Mouse (Mus musculus): ENCODE measurements around the gene Nolc1. TPM values are rescaled to one million over a fixed set of nuclear protein-coding genes. Genes with fewer than 3 reads are reported as not detected.
"Not testable (repeated sequence)": the region's sequence is repeated elsewhere in the genome, so short reads cannot be mapped to it uniquely, and the experiment has no call there.

The Nolc1 gene
- polyA plus RNA-seq, 1 experiment from 2014 or later: 37.0 TPM

DNA sequence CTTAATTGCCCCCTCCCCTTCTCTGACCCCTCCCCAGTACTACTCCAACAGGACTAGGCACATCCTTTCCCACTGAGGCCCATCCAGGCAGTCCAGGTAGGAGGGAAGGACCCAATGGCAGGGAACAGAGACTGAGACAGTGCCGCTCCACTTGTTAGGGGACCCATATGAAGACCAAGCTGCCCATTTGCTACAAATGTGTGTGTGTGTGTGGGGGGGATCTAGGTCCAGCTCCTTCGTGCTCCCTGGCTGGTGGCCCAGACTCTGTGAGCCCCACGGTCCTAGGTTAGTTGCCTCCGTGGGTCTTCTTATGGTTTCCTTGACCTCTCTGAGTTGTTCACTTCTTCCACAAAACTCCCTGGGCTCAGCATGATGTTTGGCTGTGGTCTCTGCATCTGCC is 50.6 kb downstream of the Nolc1 start:
- Histone ChIP-seq H3K4me1 (replicated peaks) (no peaks in the 10 kb centered on the region), H3K4me3 (no peak overlapping the region), H3K36me3 (no peaks in the 10 kb centered on the region), H3K4me2 (no peak overlapping the region), H3K27ac (no peak overlapping the region), H3K9ac (no peak overlapping the region), H3K27me3 (peaks cover 21% of the 10 kb centered on the region), H3K9me3 (replicated peaks) (no peaks in the 10 kb centered on the region)
- ATAC-seq (replicated peaks; ENCODE audit: insufficient number of reproducible peaks, insufficient read depth, low FRiP score, low read depth): no peak
- WGBS: 81% methylated on average over 4 of the region's 4 CpGs

DNA sequence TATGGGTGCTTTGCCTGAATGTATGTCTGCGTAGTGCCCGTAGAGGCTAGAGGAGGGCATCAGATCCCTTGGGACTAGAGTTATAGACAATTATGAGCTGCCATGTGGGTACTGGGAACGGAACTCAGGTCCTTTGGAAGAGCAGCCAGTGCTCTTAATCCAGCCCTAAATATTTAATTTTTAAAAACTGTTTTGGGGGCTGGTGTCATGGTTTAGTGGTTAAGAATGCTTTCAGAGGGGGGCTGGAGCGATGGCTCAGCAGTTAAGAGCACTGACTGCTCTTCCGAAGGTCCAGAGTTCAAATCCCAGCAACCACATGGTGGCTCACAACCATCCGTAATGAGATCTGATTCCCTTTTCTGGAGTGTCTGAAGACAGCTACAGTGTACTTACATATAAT is 54.1 kb downstream of the Nolc1 start:
- H3K9ac ChIP-seq; ATAC-seq (replicated peaks; ENCODE audit: insufficient number of reproducible peaks, insufficient read depth, low FRiP score, low read depth); H3K9me3 ChIP-seq (replicated peaks); H3K27ac ChIP-seq; H3K4me3 ChIP-seq; H3K4me2 ChIP-seq; H3K36me3 ChIP-seq; H3K4me1 ChIP-seq (replicated peaks): not testable (repeated sequence)
- peaks cover 52% of the 10 kb centered on the region for H3K27me3 ChIP-seq
- WGBS: 73% methylated on average over 6 of the region's 6 CpGs

DNA sequence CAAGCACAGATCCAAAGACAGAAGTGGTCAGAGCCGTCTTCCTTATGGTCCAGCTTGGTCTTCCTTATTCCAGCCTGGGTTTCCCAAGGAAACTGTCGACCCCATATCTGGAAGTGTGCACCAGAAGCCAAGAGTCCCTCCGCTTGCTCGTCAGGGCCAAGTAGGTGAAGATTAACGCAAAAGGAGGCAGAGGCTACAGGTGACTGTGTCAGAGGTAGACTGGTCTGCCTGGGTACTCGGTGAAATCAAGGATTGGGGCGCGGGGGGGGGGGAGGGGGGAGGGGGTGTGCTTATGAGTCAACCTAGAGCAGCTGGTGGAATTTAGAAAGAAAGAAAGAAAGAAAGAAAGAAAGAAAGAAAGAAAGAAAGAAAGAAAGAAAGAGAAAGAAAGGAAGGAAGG is 55.6 kb downstream of the Nolc1 start:
- peak overlapping the region; percentile 61 for H3K4me2 ChIP-seq
- H3K27me3 ChIP-seq: peaks cover 63% of the 10 kb centered on the region
- H3K27ac ChIP-seq: no peak overlapping the region
- 15% methylated on average over 6 of the region's 8 CpGs for WGBS
- peaks cover 17% of the 10 kb centered on the region for H3K4me1 ChIP-seq (replicated peaks)
- H3K36me3 ChIP-seq: no peaks in the 10 kb centered on the region
- no peak for ATAC-seq (replicated peaks; ENCODE audit: insufficient number of reproducible peaks, insufficient read depth, low FRiP score, low read depth)
- no peaks in the 10 kb centered on the region for H3K9me3 ChIP-seq (replicated peaks)
- peak overlapping the region; percentile 9; the same call in 1 of the 2 replicates for H3K9ac ChIP-seq
- peak overlapping the region; percentile 37 for H3K4me3 ChIP-seq

DNA sequence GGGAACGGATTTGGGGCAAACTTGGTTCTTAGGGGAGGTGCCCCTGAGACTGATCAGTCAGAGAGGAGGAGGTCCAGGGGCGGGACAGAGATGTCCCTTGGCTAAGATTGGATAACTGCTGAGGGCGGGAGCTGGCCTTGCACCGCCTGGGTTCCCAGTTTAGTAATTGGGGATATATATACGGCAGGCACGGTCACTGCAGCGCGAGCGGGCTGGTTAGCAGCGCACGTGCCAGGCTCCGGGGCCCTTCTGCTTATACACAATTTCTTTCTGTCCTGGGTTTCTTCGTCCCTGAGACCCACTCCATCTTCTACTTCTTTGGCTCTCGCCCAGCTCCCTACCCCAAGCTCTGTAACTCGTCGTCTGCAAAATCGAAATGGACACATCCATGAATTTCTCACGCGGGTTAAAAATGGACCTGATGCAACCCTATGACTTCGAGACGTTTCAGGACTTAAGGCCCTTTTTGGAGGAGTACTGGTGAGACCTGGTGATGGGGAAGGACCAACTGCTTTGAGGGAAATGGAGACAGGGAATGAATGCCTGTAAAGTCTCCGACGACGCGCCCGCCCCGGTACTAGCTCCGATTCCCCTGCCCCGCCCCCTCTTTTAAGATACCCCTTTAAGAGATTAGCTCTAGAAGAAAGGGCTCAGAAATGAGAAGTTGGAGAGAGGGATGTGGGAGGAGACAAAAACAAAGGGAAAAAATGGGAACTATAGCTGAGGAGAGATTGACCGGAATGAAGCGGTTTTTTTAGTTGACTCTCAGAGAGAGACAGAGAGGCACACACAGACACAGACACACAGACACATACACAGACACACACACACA is 56.2 kb downstream of the Nolc1 start, which contains the start of gene Elovl3:
TSS of gene Elovl3 (plus strand) at position 204 of the 832 bp plus-strand sequence.
- peak within 1 kb of the TSS; percentile 9; the same call in 1 of the 2 replicates for H3K9ac ChIP-seq
- peak within 1 kb of the TSS; percentile 37 for H3K4me3 ChIP-seq
- peak within 1 kb of the TSS; percentile 61 for H3K4me2 ChIP-seq
- 3% methylated on average over 31 of the region's 31 CpGs for WGBS
- peak; percentile 63; the same call in 1 of the 2 replicates for ATAC-seq (replicated peaks; ENCODE audit: insufficient number of reproducible peaks, insufficient read depth, low FRiP score, low read depth)
- H3K9me3 ChIP-seq (replicated peaks): no peaks in the 10 kb centered on the region
- H3K27ac ChIP-seq: no peak within 1 kb of the TSS
- H3K27me3 ChIP-seq: peaks cover 66% of the 10 kb centered on the region
- no peaks in the 10 kb centered on the region for H3K36me3 ChIP-seq
- peaks cover 24% of the 10 kb centered on the region for H3K4me1 ChIP-seq (replicated peaks)

DNA sequence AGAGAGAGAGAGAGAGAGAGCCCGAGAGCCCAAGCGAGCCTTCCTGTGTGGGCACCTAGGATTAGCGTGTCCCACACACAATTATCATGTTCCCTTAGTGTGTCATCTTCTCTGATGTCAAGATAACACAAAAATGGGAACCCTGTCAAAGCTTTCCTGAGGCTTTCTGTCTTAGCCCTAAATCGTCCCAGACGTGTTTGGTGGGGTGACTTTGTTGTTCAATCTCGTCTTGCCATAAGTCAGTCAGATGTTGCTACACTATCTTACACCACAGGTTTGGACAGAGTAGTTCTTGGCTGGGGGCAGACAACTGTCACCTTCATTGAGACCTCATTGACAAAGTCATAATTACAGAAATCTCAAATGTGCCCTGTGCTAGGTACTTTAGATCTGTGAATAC is 56.9 kb downstream of the Nolc1 start:
- H3K4me3 ChIP-seq: no peak overlapping the region
- peaks cover 72% of the 10 kb centered on the region for H3K27me3 ChIP-seq
- H3K4me2 ChIP-seq: no peak overlapping the region; the same call in 1 of the 2 replicates
- no peaks in the 10 kb centered on the region for H3K9me3 ChIP-seq (replicated peaks)
- H3K36me3 ChIP-seq: no peaks in the 10 kb centered on the region
- no peak overlapping the region for H3K9ac ChIP-seq
- peaks cover 28% of the 10 kb centered on the region for H3K4me1 ChIP-seq (replicated peaks)
- H3K27ac ChIP-seq: no peak overlapping the region
- 42% methylated on average over 6 of the region's 6 CpGs for WGBS
- no peak for ATAC-seq (replicated peaks; ENCODE audit: insufficient number of reproducible peaks, insufficient read depth, low FRiP score, low read depth)

Other genes starting within 250 kb of the Nolc1 start
- 12.2 and 15.3 TPM in 2 replicates for gene Armh3, start 77.4 kb upstream of the Nolc1 start, polyA plus RNA-seq (2015; fragmentation: Nextera tagmentation; extraction: Ambion mirVana)
- 6.5 and 7.5 TPM in 2 replicates for gene Hps6, start 72.4 kb upstream of the Nolc1 start, polyA plus RNA-seq (2015; fragmentation: Nextera tagmentation; extraction: Ambion mirVana)
- 17.7 and 25.8 TPM in 2 replicates for gene Pprc1, start 31.0 kb upstream of the Nolc1 start, polyA plus RNA-seq (2015; fragmentation: Nextera tagmentation; extraction: Ambion mirVana)
- 64.5 and 78.7 TPM in 2 replicates for gene Ldb1, start 30.6 kb upstream of the Nolc1 start, polyA plus RNA-seq (2015; fragmentation: Nextera tagmentation; extraction: Ambion mirVana)
- not detected in 2 replicates for gene Elovl3, start 56.0 kb downstream of the Nolc1 start, polyA plus RNA-seq (2015; fragmentation: Nextera tagmentation; extraction: Ambion mirVana)
- 0.39 and 0.48 TPM in 2 replicates for gene Pitx3, start 72.5 kb downstream of the Nolc1 start, polyA plus RNA-seq (2015; fragmentation: Nextera tagmentation; extraction: Ambion mirVana)
- gene Gbf1, start 76.6 kb downstream of the Nolc1 start, polyA plus RNA-seq (2015; fragmentation: Nextera tagmentation; extraction: Ambion mirVana): 41.2 and 48.2 TPM in 2 replicates
- 7.7 and 13.5 TPM in 2 replicates for gene Nfkb2, start 228.5 kb downstream of the Nolc1 start, polyA plus RNA-seq (2015; fragmentation: Nextera tagmentation; extraction: Ambion mirVana)